Mouse (Mus musculus) testis, adult 2 months (tissue): ENCODE data around the gene Mark1.

Experiments
- CTCF ChIP-seq: fragments of 200-500 bp; IDR thresholded peaks from 2 replicates; pipeline ENCODE4 v1.5.1; 2012; ENCODE audit warnings: low read depth, mild to moderate bottlenecking, inconsistent platforms, low read length, moderate library complexity; ENCODE audit not compliant: control insufficient read depth, insufficient read depth, insufficient replicate concordance
- POLR2A ChIP-seq: fragments of 200-500 bp; IDR thresholded peaks from 2 replicates; pipeline ENCODE4 v1.6.1; 2012; ENCODE audit warnings: low read depth, mild to moderate bottlenecking, inconsistent platforms, low read length, moderate library complexity; ENCODE audit not compliant: control insufficient read depth

- TF ChIP-seq POLR2A = no peak
- TF ChIP-seq CTCF = no peak
Measured at GRCm38 (mm10) chr1:184870646-184871385, 128.6 kb downstream of the Mark1 start.
